Mouse (Mus musculus) bone marrow macrophage, adult 2 months (primary cell): ENCODE measurements around the gene Wfdc15a.

Experiments
- CTCF ChIP-seq: IDR thresholded peaks from 2 replicates; pipeline ENCODE4 v1.5.1; 2012; ENCODE audit warnings: low read depth, mild to moderate bottlenecking, low read length, moderate library complexity
- POLR2A ChIP-seq: IDR thresholded peaks from 2 replicates; pipeline ENCODE4 v1.6.1; 2012; ENCODE audit warnings: mild to moderate bottlenecking, low read depth, low read length, borderline replicate concordance

DNA sequence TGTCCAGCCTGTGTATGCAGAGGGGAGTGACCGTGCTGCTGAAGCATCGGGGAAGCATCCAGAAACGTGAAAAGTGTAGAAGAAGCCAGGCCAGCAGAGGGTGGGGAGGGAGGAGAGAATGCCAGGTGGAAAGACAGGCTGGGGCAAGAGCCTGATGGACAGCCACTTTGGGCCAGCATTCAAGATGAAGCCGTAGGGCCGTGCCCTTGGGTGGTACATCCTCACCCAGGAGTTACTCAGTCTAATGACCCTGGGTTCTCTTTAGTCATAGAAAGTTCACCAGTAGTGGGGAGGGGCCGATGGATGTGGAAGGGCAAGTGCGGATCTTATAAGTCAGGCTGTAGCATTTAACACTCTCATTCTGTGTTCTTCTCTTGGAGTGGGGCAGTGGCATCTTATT is 43.8 kb downstream of the Wfdc15a start:
- TF ChIP-seq POLR2A, result no peak
- TF ChIP-seq CTCF, result no peak
